Mouse (Mus musculus) bone marrow, adult 2 months (tissue): ENCODE measurements around the gene Tmem132b. TPM values are rescaled to one million over a fixed set of nuclear protein-coding genes. Genes with fewer than 3 reads are reported as not detected.

ENCODE experiments used
- H3K27ac ChIP-seq: fragments of 200-500 bp; 2 replicates; pipeline ENCODE4 v1.5.1; 2012; ENCODE audit warnings: low read depth, mild to moderate bottlenecking, control low read depth, inconsistent platforms, low read length; ENCODE audit not compliant: control insufficient read depth, poor library complexity, insufficient read depth
- H3K4me1 ChIP-seq: fragments of 200-500 bp; 2 replicates; pipeline ENCODE4 v1.6.1; 2011; ENCODE audit warnings: low read length; ENCODE audit not compliant: control insufficient read depth, insufficient read depth
- H3K4me3 ChIP-seq: fragments of 200-500 bp; replicated peaks from 2 replicates; pipeline ENCODE3; 2011; ENCODE audit warnings: mild to moderate bottlenecking, low read depth, low read length, control low read depth; ENCODE audit not compliant: control insufficient read depth
- CTCF ChIP-seq: fragments of 200-500 bp; IDR thresholded peaks from 2 replicates; pipeline ENCODE4 v1.5.1; 2011; ENCODE audit warnings: low read length, control low read depth; ENCODE audit not compliant: control insufficient read depth, insufficient read depth
- POLR2A ChIP-seq: fragments of 200-500 bp; IDR thresholded peaks from 2 replicates; pipeline ENCODE4 v1.6.1; 2011; ENCODE audit warnings: low read depth, mild to moderate bottlenecking, control low read depth, low read length, borderline replicate concordance; ENCODE audit not compliant: control insufficient read depth
- WGBS: fragments of 180-500 bp; shearing (Covaris S2); methylation state at CpG from one replicate; pipeline ENCODE4 v1.1.7; 2018; 5-methylcytosine and 5-hydroxymethylcytosine counted together
- polyA plus RNA-seq: library from polyadenylated mRNA; stranded (reverse); fragments of >200 nt; gene quantifications from 2 replicates; pipeline ENCODE4 v1.2.4, GENCODE M21; 2011; ENCODE audit warnings: low replicate concordance; ENCODE audit not compliant: missing spikeins, insufficient read depth, insufficient read length

The Tmem132b gene
- polyA plus RNA-seq, 1 experiment: not detected

GRCm38 (mm10) chr5:125534611-125535324 lies 3.2 kb downstream of the Tmem132b start:
- WGBS: 5% methylated on average over 26 of the region's 26 CpGs
- TF ChIP-seq POLR2A (no peak), CTCF (no peak)
- no peak overlapping the region for H3K4me3 ChIP-seq
- no peak overlapping the region for H3K27ac ChIP-seq
- H3K4me1 ChIP-seq: no peaks in the 10 kb centered on the region

- 73% methylated on average over 2 of the region's 2 CpGs for WGBS
- H3K27ac ChIP-seq: no peak overlapping the region
- no peak for TF ChIP-seq POLR2A
- no peak for TF ChIP-seq CTCF
- no peaks in the 10 kb centered on the region for H3K4me1 ChIP-seq
- no peak overlapping the region for H3K4me3 ChIP-seq
Measured at GRCm38 (mm10) chr5:125545090-125545489, 13.5 kb downstream of the Tmem132b start.

- no peak overlapping the region for H3K27ac ChIP-seq
- H3K4me1 ChIP-seq: no peaks in the 10 kb centered on the region
- WGBS: 32% methylated on average over 13 of the region's 13 CpGs
- TF ChIP-seq CTCF: no peak
- TF ChIP-seq POLR2A: no peak
- no peak overlapping the region for H3K4me3 ChIP-seq
Measured at GRCm38 (mm10) chr5:125546293-125546692, 14.7 kb downstream of the Tmem132b start.

- no peak overlapping the region for H3K4me3 ChIP-seq
- WGBS: 31% methylated on average over 11 of the region's 11 CpGs
- H3K27ac ChIP-seq: no peak overlapping the region
- H3K4me1 ChIP-seq: no peaks in the 10 kb centered on the region
- no peak for TF ChIP-seq POLR2A
- no peak for TF ChIP-seq CTCF
Measured at GRCm38 (mm10) chr5:125549750-125550489, 18.3 kb downstream of the Tmem132b start.

GRCm38 (mm10) chr5:125555732-125556131 lies 24.2 kb downstream of the Tmem132b start:
- Histone ChIP-seq H3K4me3 (no peak overlapping the region), H3K4me1 (no peaks in the 10 kb centered on the region), H3K27ac (no peak overlapping the region)
- WGBS: 64% methylated on average over 5 of the region's 5 CpGs
- TF ChIP-seq CTCF (no peak), POLR2A (no peak)

- Histone ChIP-seq H3K4me3 (no peak overlapping the region), H3K4me1 (no peaks in the 10 kb centered on the region), H3K27ac (no peak overlapping the region)
- WGBS: 59% methylated on average over 6 of the region's 6 CpGs
- no peak for TF ChIP-seq CTCF
- no peak for TF ChIP-seq POLR2A
Measured at GRCm38 (mm10) chr5:125563492-125563891, 31.9 kb downstream of the Tmem132b start.

- no peaks in the 10 kb centered on the region for H3K4me1 ChIP-seq
- no peak overlapping the region for H3K4me3 ChIP-seq
- TF ChIP-seq POLR2A (no peak), CTCF (no peak)
- 74% methylated on average over 11 of the region's 11 CpGs for WGBS
- no peak overlapping the region for H3K27ac ChIP-seq
Measured at GRCm38 (mm10) chr5:125565725-125566124, 34.2 kb downstream of the Tmem132b start.

GRCm38 (mm10) chr5:125568457-125568856 lies 36.9 kb downstream of the Tmem132b start:
- Histone ChIP-seq H3K27ac (no peak overlapping the region), H3K4me3 (no peak overlapping the region), H3K4me1 (no peaks in the 10 kb centered on the region)
- TF ChIP-seq CTCF (no peak), POLR2A (no peak)
